Mouse (Mus musculus): ENCODE results near the gene Gm12253. TPM values are rescaled to one million over a fixed set of nuclear protein-coding genes. Genes with fewer than 3 reads are reported as not detected.

Gm12253 gene
- total RNA-seq (2021) = not detected
- long read RNA-seq, experiment 1 = 0 reads
- long read RNA-seq, experiment 2 = 0 reads

DNA sequence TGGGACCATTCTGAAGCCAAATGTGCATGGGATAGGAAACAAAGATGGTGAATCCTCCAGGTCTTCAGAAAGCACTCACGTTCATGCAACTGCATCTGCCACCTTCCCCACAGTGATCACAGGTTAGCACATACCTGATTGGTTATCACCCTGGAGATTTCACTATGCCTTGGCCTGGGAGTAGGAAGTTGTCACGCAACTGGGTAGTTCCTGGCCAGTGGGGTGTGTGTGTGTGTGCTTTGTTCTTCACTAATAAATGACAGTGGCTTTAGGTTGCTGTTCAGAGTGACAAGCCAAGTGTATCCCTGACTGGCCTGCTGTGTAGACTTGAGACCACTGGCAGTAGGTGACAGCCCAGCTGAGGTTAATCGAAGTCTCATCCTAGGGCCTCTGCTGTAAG is at the start of gene Gm12253:
Gene Gm12253 (plus strand): TSS at position 301 of the 400 bp plus-strand sequence.
- DNase-seq (ENCODE audit: low spot score in 2 of 2) = no peak

DNA sequence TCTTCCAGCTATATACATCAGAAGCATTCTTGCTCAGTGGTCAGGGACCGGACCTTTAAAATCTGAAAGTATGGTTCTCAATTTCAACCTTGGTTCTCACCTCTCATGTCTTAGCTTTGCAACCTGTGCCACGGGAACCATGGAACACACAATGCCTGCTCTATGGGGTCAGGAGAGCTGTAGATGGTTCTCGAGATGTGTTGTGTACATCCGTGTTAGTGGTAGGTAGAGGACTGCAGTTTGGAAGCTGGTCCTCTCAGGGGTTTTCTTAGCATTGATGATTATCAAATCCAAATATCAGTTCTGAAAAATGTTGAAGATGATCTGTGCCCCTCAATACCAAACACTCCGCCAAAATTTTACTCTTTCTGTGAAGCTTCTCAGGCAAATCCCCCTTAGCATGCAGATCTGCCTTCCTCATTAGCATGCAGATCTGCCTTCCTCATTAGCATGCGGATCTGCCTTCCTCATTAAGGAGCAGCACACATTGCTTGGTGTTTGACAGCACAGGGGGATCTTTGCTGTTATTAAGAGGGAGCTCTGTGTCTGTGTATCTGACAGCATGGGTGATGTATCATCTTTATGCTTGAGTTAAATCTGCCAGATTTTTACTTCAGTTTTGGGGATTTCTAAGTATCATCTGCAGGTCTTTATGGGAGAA is 32.2 kb upstream of the Gm12253 start:
- no peak for DNase-seq (ENCODE audit: low spot score in 2 of 2)

DNA sequence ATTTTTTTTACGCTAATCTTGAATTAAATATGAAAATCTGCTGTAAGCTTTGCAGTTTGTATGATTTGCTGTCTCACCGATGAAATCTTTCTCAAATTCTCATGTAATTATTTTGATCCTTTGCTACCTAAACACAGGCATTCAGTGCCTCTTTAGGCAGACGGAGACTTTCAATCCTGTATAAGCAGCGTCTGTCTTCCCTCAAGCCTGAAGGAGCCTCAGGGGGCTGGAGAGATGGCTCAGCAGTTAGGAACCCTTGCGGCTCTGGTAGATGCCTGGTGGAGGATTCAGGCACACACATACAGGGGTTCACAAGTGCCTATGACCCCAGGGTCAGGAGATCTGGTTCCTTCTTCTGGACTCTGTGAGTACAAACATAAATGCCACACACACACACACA is 31.7 kb upstream of the Gm12253 start:
- no peak for DNase-seq (ENCODE audit: low spot score in 2 of 2)

DNA sequence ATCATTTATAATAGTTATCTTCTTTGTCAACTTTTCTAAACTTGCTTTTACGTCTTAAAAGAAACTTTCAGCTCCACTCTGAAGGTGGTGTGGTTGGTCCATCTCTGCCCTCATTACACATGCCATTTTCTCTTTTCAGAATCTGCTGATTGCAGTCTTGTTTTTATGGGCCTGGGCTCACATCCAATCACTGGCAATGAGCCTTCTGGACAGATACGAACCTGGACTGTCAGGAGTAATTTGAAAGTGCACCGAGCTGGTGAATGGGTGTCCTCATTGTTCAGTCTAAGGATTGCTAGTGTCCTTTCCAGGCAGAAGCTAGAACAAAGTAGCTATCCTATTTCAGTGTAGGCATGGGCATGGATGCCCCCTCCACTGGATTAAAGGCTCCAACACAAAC is 24.3 kb upstream of the Gm12253 start:
- no peak for DNase-seq (ENCODE audit: low spot score in 2 of 2)

DNA sequence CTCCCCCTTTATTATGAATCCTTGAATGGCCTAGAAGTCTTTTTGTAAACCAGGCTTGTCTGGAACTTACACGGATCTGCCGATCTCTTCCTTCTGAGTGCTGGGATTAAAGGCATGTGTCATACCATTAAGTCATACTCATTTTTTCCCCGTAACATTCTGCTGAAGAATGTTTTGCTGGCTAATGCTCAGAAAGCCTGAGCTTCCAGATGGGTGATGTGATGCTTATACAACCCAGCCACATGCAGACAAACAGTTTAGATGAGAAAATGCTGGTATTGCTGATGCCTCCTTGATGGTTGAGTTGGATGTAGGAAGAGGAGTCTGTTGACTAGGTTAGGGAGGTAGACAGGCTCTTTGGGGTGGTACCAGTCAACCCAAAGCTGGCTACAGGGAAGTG is 14.0 kb upstream of the Gm12253 start:
- DNase-seq (ENCODE audit: low spot score in 2 of 2) = no peak

DNA sequence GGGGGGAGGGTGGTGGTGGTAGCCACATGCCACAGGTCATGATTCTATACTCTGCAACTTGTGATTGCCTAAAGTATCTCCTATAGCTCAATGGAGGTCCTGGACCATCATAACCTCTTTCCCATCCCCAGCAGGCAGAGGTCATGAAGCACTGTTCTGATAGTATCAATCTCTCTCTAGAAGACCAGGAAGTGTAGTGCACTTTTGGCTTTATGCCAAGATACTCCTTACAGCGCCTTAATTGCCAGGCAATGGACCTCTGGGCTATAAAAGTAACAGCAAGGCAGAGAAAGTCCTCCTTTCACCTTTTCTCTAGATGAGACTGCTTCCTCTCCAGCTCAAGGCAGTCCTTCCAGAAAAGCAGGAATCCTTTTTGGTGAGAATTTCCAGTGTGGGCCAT is 11.5 kb upstream of the Gm12253 start, which contains the start of gene 1810065E05Rik:
Gene 1810065E05Rik (plus strand): TSS at position 297 of the 400 bp plus-strand sequence.
- DNase-seq (ENCODE audit: low spot score in 2 of 2) = no peak

DNA sequence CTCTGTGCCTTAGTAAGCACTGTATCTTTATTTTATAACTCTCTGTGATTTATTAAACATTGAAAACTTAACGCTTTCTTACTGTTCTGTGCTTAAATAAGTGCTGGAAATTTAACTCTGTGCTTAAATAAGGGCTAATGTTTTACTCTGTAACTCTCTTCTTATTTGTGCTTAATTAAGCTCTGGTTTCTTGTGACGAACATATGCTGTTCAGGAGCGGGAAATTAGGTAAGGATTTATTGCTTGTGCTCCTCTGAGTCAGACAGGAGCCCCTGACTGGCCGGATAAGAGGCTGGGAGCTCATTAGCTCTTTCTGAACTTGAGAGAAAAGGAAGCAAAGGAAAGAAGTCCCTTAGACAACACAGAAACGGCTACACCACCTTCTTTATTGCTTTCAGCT is 5.5 kb downstream of the Gm12253 start:
- DNase-seq (ENCODE audit: low spot score in 2 of 2) = no peak

DNA sequence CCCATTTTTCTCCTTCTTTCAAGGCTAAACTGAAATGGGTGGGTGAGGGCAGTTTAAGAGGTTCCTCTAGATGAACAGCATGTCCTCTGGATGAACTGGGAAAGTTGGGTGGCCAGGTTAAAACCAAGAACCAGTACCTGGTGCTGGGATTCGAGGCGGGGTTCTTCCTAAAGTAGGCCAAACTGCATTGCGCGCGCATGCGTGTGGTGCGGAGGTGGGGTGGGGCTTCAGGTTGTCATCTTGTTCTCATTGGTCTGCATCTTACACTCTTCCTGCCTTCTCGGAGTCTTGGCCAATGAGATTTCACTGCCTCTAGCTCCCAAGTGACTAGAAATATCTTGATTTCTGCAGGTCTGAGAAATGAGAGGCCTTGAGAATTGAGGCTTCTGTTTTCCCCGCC is 20.4 kb downstream of the Gm12253 start, which contains the start of gene Lypd9:
Gene Lypd9 (minus strand): TSS at position 165 of the 400 bp plus-strand sequence.
- DNase-seq (ENCODE audit: low spot score in 2 of 2) = no peak

DNA sequence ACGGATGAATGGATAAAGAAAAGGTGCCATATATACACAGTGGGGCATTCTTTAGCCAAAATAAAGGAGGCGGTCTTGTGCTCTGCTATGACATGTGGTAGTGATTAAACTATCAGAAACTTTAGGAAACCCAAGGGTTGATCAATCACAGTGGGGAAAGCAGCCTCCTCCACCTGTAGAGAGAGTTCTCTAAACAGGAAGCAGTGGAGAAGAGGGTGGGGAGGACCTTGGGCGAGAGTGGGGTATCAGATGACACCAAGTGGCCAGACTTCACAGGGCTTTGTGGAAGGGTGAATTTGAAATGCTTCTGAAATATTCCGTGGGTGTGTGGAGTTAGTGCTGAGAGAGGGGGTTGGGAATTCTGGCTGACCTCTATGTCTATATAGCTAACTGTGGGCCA is 21.2 kb downstream of the Gm12253 start:
- no peak for DNase-seq (ENCODE audit: low spot score in 2 of 2)

DNA sequence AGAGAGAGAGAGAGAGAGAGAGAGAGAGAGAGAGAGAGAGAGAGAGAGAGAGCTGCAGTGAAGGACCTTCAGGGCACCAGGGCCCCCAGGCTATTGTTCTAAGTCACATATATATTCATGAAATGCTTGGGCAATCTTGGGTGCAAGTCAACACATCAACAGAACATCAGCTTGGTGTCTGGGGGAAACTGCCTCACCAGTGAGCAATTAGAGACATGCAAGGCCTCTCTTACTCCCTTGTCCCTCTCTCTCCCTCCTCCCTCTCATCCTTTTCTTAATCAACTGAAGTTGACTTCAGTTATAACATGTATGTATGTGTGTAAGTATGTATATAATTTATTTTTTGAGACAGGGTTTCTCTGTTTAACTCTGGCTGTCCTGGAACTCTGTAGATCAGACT is 29.8 kb downstream of the Gm12253 start, which contains the start of gene Olfr30:
Gene Olfr30 (minus strand): TSS at position 101 of the 400 bp plus-strand sequence.
- no peak for DNase-seq (ENCODE audit: low spot score in 2 of 2)

Other genes starting within 250 kb of the Gm12253 start
- 10 to 100 TPM; 14.0 to 30.2 TPM for gene Igtp, start 233.0 kb upstream of the Gm12253 start, total RNA-seq (2021)
- 10 to 100 TPM; 11.5 to 25.9 TPM for gene Irgm2, start 232.9 kb upstream of the Gm12253 start, total RNA-seq (2021)
- not detected for gene 4930438A08Rik, start 157.8 kb upstream of the Gm12253 start, total RNA-seq (2021)
- 10 to 100 TPM; 10.5 to 11.9 TPM for gene Zfp692, start 125.5 kb upstream of the Gm12253 start, total RNA-seq (2021)
- 10 to 100 TPM; 48.7 to 58.7 TPM for gene Zfp672, start 102.2 kb upstream of the Gm12253 start, total RNA-seq (2021)
- 10 to 100 TPM; 38.5 to 39.3 TPM for gene Sh3bp5l, start 101.8 kb upstream of the Gm12253 start, total RNA-seq (2021)
- gene Lypd8, start 53.5 kb upstream of the Gm12253 start, total RNA-seq (2021) = not detected
- not detected for gene 1810065E05Rik, start 11.4 kb upstream of the Gm12253 start, total RNA-seq (2021)
- gene Lypd9, start 20.4 kb downstream of the Gm12253 start, total RNA-seq (2021) = not detected
- not detected for gene Olfr30, start 29.7 kb downstream of the Gm12253 start, total RNA-seq (2021)
- not detected for gene Olfr332, start 60.0 kb downstream of the Gm12253 start, total RNA-seq (2021)
- gene Olfr331, start 70.0 kb downstream of the Gm12253 start, total RNA-seq (2021) = not detected
- under 1 TPM in 1 of 2 experiments, not detected in 1; 0.50 TPM for gene Olfr330, start 102.3 kb downstream of the Gm12253 start, total RNA-seq (2021)
- under 1 TPM in 1 of 2 experiments, not detected in 1; 0.63 TPM for gene Olfr329-ps, start 113.9 kb downstream of the Gm12253 start, total RNA-seq (2021)
- under 1 TPM in 1 of 2 experiments, not detected in 1; 0.13 TPM for gene Olfr328, start 123.1 kb downstream of the Gm12253 start, total RNA-seq (2021)
- gene Olfr224, start 138.0 kb downstream of the Gm12253 start, total RNA-seq (2021) = not detected
- not detected for gene Olfr325, start 145.2 kb downstream of the Gm12253 start, total RNA-seq (2021)
- gene Olfr324, start 162.6 kb downstream of the Gm12253 start, total RNA-seq (2021) = not detected
- gene 2210407C18Rik, start 183.5 kb downstream of the Gm12253 start, total RNA-seq (2021) = not detected
- gene Olfr323, start 197.9 kb downstream of the Gm12253 start, total RNA-seq (2021) = not detected
- not detected for gene Trim58, start 207.9 kb downstream of the Gm12253 start, total RNA-seq (2021)
- not detected for gene Olfr322, start 226.2 kb downstream of the Gm12253 start, total RNA-seq (2021)
- gene Olfr320, start 248.5 kb downstream of the Gm12253 start, total RNA-seq (2021) = not detected